Mouse (Mus musculus): Measurements from ENCODE around the gene Nrxn2.

The Nrxn2 gene

GRCm38 (mm10) chr19:6519483-6519882 lies 101.0 kb downstream of the Nrxn2 start:
- no peak for DNase-seq

- no peak for DNase-seq
Observed at GRCm38 (mm10) chr19:6521630-6522029, 103.1 kb downstream of the Nrxn2 start.

- DNase-seq = no peak
Observed at GRCm38 (mm10) chr19:6522289-6522688, 103.8 kb downstream of the Nrxn2 start.

- no peak for DNase-seq
Observed at GRCm38 (mm10) chr19:6525023-6525422, 106.5 kb downstream of the Nrxn2 start.

GRCm38 (mm10) chr19:6526010-6526409 lies 107.5 kb downstream of the Nrxn2 start:
- DNase-seq = no peak

- DNase-seq = no peak
Observed at GRCm38 (mm10) chr19:6527439-6527838, 108.9 kb downstream of the Nrxn2 start.

- no peak for DNase-seq
Observed at GRCm38 (mm10) chr19:6527839-6528531, 109.5 kb downstream of the Nrxn2 start.

- peak; percentile 37 to 41 for DNase-seq
Observed at GRCm38 (mm10) chr19:6529265-6529985, 110.9 kb downstream of the Nrxn2 start.

- DNase-seq = no peak
Observed at GRCm38 (mm10) chr19:6530359-6530758, 111.8 kb downstream of the Nrxn2 start.

- DNase-seq = peak; percentile 32 to 45
Observed at GRCm38 (mm10) chr19:6531011-6531631, 112.6 kb downstream of the Nrxn2 start.

GRCm38 (mm10) chr19:6531832-6532471 lies 113.4 kb downstream of the Nrxn2 start:
- DNase-seq = peak; percentile 18 to 33

- DNase-seq = peak; percentile 53 to 65
Observed at GRCm38 (mm10) chr19:6532656-6533055, 114.1 kb downstream of the Nrxn2 start.

GRCm38 (mm10) chr19:6533290-6534117 lies 115.0 kb downstream of the Nrxn2 start:
- no peak for DNase-seq

GRCm38 (mm10) chr19:6534118-6534415 lies 115.5 kb downstream of the Nrxn2 start:
- no peak for DNase-seq

- DNase-seq = no peak
Observed at GRCm38 (mm10) chr19:6536201-6536600, 117.7 kb downstream of the Nrxn2 start.

- DNase-seq = no peak
Observed at GRCm38 (mm10) chr19:6536696-6537095, 118.2 kb downstream of the Nrxn2 start.

- DNase-seq = no peak
Observed at GRCm38 (mm10) chr19:6537526-6537925, 119.0 kb downstream of the Nrxn2 start.

GRCm38 (mm10) chr19:6538546-6538945 lies 120.0 kb downstream of the Nrxn2 start:
- DNase-seq = no peak

GRCm38 (mm10) chr19:6539592-6539991 lies 121.1 kb downstream of the Nrxn2 start:
- DNase-seq = no peak

- no peak for DNase-seq
Observed at GRCm38 (mm10) chr19:6540191-6540590, 121.7 kb downstream of the Nrxn2 start.

- no peak for DNase-seq
Observed at GRCm38 (mm10) chr19:6541521-6541920, 123.0 kb downstream of the Nrxn2 start.

GRCm38 (mm10) chr19:6542367-6543034 lies 124.0 kb downstream of the Nrxn2 start, which contains the start of gene Slc22a12:
Gene Slc22a12 (minus strand): TSS chr19:6543032.
- no peak for DNase-seq

Measured in lung, adult 18-20 months (tissue).